Mouse (Mus musculus) myocyte (in vitro differentiated cells): ENCODE data around the gene Nat8f6.
"Not testable (repeated sequence)": the region's sequence is repeated elsewhere in the genome, so short reads cannot be mapped to it uniquely, and the experiment has no call there.

ENCODE experiments used
- CEBPB ChIP-seq: IDR thresholded peaks from 2 replicates; pipeline ENCODE4 v1.6.1; 2011; ENCODE audit warnings: mild to moderate bottlenecking, moderate library complexity; ENCODE audit not compliant: poor library complexity, insufficient read depth, severe bottlenecking
- E2F4 ChIP-seq: IDR thresholded peaks from one replicate; pipeline ENCODE4 v1.6.1; 2011; ENCODE audit warnings: mild to moderate bottlenecking, control low read depth, moderate library complexity; ENCODE audit not compliant: insufficient read depth
- MAX ChIP-seq: IDR thresholded peaks from one replicate; pipeline ENCODE4 v1.6.1; 2011; ENCODE audit warnings: low read depth, mild to moderate bottlenecking, control low read depth
- MYOD1 ChIP-seq, 3 experiments: IDR thresholded peaks; one replicate each; pipeline ENCODE4 v1.6.1; 2011; ENCODE audit warnings: control low read depth in 2 of 3, low read depth in 2 of 3, mild to moderate bottlenecking in 2 of 3, moderate library complexity in 1 of 3; ENCODE audit not compliant: insufficient read length in 2 of 3, control insufficient read depth in 1 of 3
- MYOG ChIP-seq, 3 experiments: IDR thresholded peaks; one replicate each; pipeline ENCODE4 v1.6.1; 2011; ENCODE audit warnings: control low read depth in 2 of 3, low read depth in 2 of 3, mild to moderate bottlenecking in 2 of 3; ENCODE audit not compliant: insufficient read length in 2 of 3, control insufficient read depth in 1 of 3, insufficient read depth in 1 of 3
- POLR2A ChIP-seq: IDR thresholded peaks from one replicate; pipeline ENCODE4 v1.6.1; 2011; ENCODE audit warnings: low read depth, mild to moderate bottlenecking, control low read depth, moderate library complexity; ENCODE audit not compliant: insufficient read length
- POLR2AphosphoS2 ChIP-seq: IDR thresholded peaks from one replicate; pipeline ENCODE4 v1.6.1; 2011; ENCODE audit warnings: low read depth, control low read depth; ENCODE audit not compliant: insufficient read length
- REST ChIP-seq: IDR thresholded peaks from one replicate; pipeline ENCODE4 v1.6.1; 2011; ENCODE audit warnings: mild to moderate bottlenecking, control low read depth, moderate library complexity; ENCODE audit not compliant: insufficient read depth, insufficient read length
- TCF12 ChIP-seq: IDR thresholded peaks from one replicate; pipeline ENCODE4 v1.6.1; 2011; ENCODE audit warnings: mild to moderate bottlenecking, control low read depth; ENCODE audit not compliant: poor library complexity, insufficient read depth, severe bottlenecking
- USF1 ChIP-seq: IDR thresholded peaks from one replicate; pipeline ENCODE4 v1.6.1; 2011; ENCODE audit warnings: low read depth, mild to moderate bottlenecking, control low read depth, moderate library complexity

- TF ChIP-seq POLR2A; CEBPB; TCF12; E2F4; MAX; MYOD1 (IDR thresholded peaks at IDR 0.05; ENCODE audit: control insufficient read depth in 1 of 3, insufficient read length in 2 of 3, low read depth in 2 of 3); USF1; REST; MYOG (IDR thresholded peaks at IDR 0.05; ENCODE audit: control insufficient read depth in 1 of 3, insufficient read depth in 1 of 3, insufficient read length in 2 of 3, low read depth in 2 of 3); POLR2AphosphoS2: not testable (repeated sequence)
Measured at GRCm38 (mm10) chr6:85843677-85844458, 23.1 kb upstream of the Nat8f6 start.
